Mouse (Mus musculus): ENCODE data around the gene Fam84b. TPM values are rescaled to one million over a fixed set of nuclear protein-coding genes. Genes with fewer than 3 reads are reported as not detected.

Fam84b gene
- polyA plus RNA-seq, 1 experiment = 9.5 TPM

DNA sequence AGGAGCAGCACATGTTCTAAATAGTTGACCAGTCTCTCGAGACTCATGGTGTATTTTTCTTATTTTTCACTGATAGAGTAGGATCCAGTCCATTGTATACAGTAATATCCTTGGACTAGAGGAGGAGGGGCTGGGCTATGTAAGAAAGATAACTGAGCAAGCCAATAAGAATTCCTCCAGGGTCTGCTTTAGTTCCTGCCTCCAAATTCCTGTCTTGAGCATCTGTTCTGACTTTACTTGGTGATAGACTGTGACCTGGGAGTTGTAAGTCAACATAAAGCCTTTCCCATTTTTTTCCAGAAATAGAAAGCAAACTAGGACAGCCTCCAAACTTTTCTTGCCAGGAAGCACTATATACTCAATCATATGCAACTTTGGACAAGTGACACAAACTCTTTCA is 64.5 kb downstream of the Fam84b start:
- Histone ChIP-seq H3K27ac (ENCODE audit: control insufficient read depth, insufficient read depth, low read length) (no peak overlapping the region), H3K4me3 (ENCODE audit: control insufficient read depth, insufficient read depth, low read length) (no peak overlapping the region), H3K27me3 (ENCODE audit: control insufficient read depth, insufficient read depth, low read length) (no peaks in the 10 kb centered on the region), H3K36me3 (ENCODE audit: control insufficient read depth, insufficient read depth, low read length) (no peaks in the 10 kb centered on the region), H3K4me1 (replicated peaks; ENCODE audit: control insufficient read depth, insufficient read depth, low read length) (no peaks in the 10 kb centered on the region; the same call in 1 of the 2 replicates)
- 96% methylated on average over 1 of the region's 1 CpGs for WGBS
- no peak for DNase-seq
- TF ChIP-seq CTCF (IDR thresholded peaks at IDR 0.05; ENCODE audit: borderline replicate concordance, control insufficient read depth, extremely low read depth, insufficient read depth, low read length, poor library complexity) (no peak), POLR2A (IDR thresholded peaks at IDR 0.05; ENCODE audit: control insufficient read depth, extremely low read depth, insufficient read depth, low read length, poor library complexity) (no peak)

DNA sequence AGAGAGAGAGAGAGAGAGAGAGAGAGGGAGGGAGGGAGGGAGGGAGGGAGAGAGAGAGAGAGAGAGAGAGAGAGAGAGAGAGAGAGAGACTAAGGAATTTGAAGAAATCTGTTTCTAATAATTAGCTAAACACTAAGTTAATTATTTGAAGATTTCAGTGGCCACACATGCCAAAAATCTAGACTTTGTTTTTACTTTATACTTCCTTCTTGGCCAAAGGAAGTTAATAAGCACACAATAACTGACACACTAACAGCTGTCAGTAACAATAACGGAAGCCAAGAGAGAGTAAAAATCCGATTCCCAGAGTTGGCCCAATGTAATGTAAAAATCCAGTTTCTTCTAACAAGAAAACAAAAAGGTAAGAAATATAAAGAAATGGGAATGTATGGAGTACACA is 69.8 kb downstream of the Fam84b start:
- TF ChIP-seq CTCF (IDR thresholded peaks at IDR 0.05; ENCODE audit: borderline replicate concordance, control insufficient read depth, extremely low read depth, insufficient read depth, low read length, poor library complexity) (no peak), POLR2A (IDR thresholded peaks at IDR 0.05; ENCODE audit: control insufficient read depth, extremely low read depth, insufficient read depth, low read length, poor library complexity) (no peak)
- 93% methylated on average over 2 of the region's 2 CpGs for WGBS
- no peak for DNase-seq
- Histone ChIP-seq H3K27me3 (ENCODE audit: control insufficient read depth, insufficient read depth, low read length) (no peaks in the 10 kb centered on the region), H3K27ac (ENCODE audit: control insufficient read depth, insufficient read depth, low read length) (no peak overlapping the region), H3K36me3 (ENCODE audit: control insufficient read depth, insufficient read depth, low read length) (no peaks in the 10 kb centered on the region), H3K4me3 (ENCODE audit: control insufficient read depth, insufficient read depth, low read length) (no peak overlapping the region), H3K4me1 (replicated peaks; ENCODE audit: control insufficient read depth, insufficient read depth, low read length) (no peaks in the 10 kb centered on the region)

DNA sequence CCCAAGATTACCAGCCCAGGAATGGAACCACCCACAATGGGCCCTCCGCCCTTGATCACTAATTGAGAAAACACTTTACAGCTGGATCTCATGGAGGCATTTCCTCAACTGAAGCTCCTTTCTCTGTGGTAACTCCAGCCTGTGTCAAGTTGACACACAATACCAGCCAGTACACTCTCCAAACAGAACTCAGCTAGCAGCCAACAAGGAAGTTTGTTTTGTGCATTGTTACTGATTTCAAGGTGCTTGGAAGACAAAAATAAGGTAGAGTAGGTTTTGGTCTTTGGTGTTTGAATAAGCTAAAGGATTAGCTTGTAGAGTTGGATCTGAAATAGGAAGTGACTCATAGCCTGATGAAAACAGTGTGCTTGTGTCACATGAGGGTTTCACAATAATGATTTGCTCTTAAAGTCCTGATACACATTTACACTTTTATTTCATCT is 74.0 kb downstream of the Fam84b start:
- H3K4me1 ChIP-seq (replicated peaks; ENCODE audit: control insufficient read depth, insufficient read depth, low read length) = no peaks in the 10 kb centered on the region
- no peaks in the 10 kb centered on the region for H3K27me3 ChIP-seq (ENCODE audit: control insufficient read depth, insufficient read depth, low read length)
- no peak overlapping the region for H3K27ac ChIP-seq (ENCODE audit: control insufficient read depth, insufficient read depth, low read length)
- 94% methylated on average over 1 of the region's 1 CpGs for WGBS
- no peak for DNase-seq
- no peaks in the 10 kb centered on the region for H3K36me3 ChIP-seq (ENCODE audit: control insufficient read depth, insufficient read depth, low read length)
- TF ChIP-seq CTCF (IDR thresholded peaks at IDR 0.05; ENCODE audit: borderline replicate concordance, control insufficient read depth, extremely low read depth, insufficient read depth, low read length, poor library complexity) = no peak
- no peak for TF ChIP-seq POLR2A (IDR thresholded peaks at IDR 0.05; ENCODE audit: control insufficient read depth, extremely low read depth, insufficient read depth, low read length, poor library complexity)
- H3K4me3 ChIP-seq (ENCODE audit: control insufficient read depth, insufficient read depth, low read length) = no peak overlapping the region

DNA sequence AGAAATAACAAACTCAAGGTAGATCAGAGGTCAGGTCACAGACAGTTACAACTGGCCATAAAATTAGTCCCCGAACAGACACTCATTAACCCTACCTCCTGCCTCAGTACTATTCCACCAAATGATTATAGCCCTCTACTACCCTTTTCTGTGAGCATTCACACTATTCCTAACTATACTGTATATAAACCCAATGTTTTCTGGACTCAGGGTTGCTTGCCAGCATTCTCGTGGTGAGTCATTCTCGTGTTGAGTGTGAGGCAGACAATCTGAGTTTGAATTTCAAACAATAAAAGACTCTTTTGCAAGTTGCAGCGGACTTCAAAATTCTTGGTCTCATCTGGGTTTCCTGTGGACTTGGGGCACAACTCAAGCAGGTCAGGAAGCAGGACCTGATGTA is 74.5 kb downstream of the Fam84b start:
- no peak for DNase-seq
- Histone ChIP-seq H3K4me1 (replicated peaks; ENCODE audit: control insufficient read depth, insufficient read depth, low read length) (no peaks in the 10 kb centered on the region), H3K36me3 (ENCODE audit: control insufficient read depth, insufficient read depth, low read length) (no peaks in the 10 kb centered on the region), H3K27ac (ENCODE audit: control insufficient read depth, insufficient read depth, low read length) (no peak overlapping the region), H3K4me3 (ENCODE audit: control insufficient read depth, insufficient read depth, low read length) (no peak overlapping the region), H3K27me3 (ENCODE audit: control insufficient read depth, insufficient read depth, low read length) (no peaks in the 10 kb centered on the region)
- 91% methylated on average over 4 of the region's 4 CpGs for WGBS
- TF ChIP-seq CTCF (IDR thresholded peaks at IDR 0.05; ENCODE audit: borderline replicate concordance, control insufficient read depth, extremely low read depth, insufficient read depth, low read length, poor library complexity) = no peak

Other genes with a start within 250 kb of the Fam84b start
- 3.3 TPM in 1 of 2 replicates, not detected in the other for gene A1bg, start 69.2 kb upstream of the Fam84b start, polyA plus RNA-seq (2012; rRNA removed)